Mouse (Mus musculus) thymus, adult 2 months (tissue): Measurements from ENCODE around the gene N4bp2l2.
"Not testable (repeated sequence)": the region's sequence is repeated elsewhere in the genome, so short reads cannot be mapped to it uniquely, and the experiment has no call there.

ENCODE experiments used
- CTCF ChIP-seq: fragments of 200-500 bp; IDR thresholded peaks from 2 replicates; pipeline ENCODE4 v1.5.1; 2012; ENCODE audit warnings: mild to moderate bottlenecking, control low read depth, low read length, moderate library complexity, borderline replicate concordance; ENCODE audit not compliant: control insufficient read depth, poor library complexity, insufficient read depth; ENCODE audit errors: extremely low read depth
- POLR2A ChIP-seq: fragments of 200-500 bp; IDR thresholded peaks from 2 replicates; pipeline ENCODE4 v1.6.1; 2012; ENCODE audit warnings: mild to moderate bottlenecking, low read length, control low read depth, moderate library complexity; ENCODE audit not compliant: control insufficient read depth, poor library complexity, insufficient read depth; ENCODE audit errors: extremely low read depth

GRCm38 (mm10) chr5:150666133-150666739, at the start of gene N4bp2l2:
- TF ChIP-seq CTCF, POLR2A: not testable (repeated sequence)
